Mouse (Mus musculus) kidney, embryonic 16.5 days (tissue): ENCODE measurements around the gene Car9. TPM values are rescaled to one million over a fixed set of nuclear protein-coding genes. Genes with fewer than 3 reads are reported as not detected.

ENCODE experiments used
- polyA plus RNA-seq: library from polyadenylated mRNA; unstranded; fragments of >200 nt; fragmentation: Nextera tagmentation; extraction: Ambion mirVana; gene quantifications from 2 replicates; pipeline ENCODE4 v1.2.1, GENCODE M21; 2015

Gene Car9
- polyA plus RNA-seq, 1 experiment from 2014 or later: 1.5 TPM

Other genes starting within 250 kb of the Car9 start
- gene Atp8b5, start 239.8 kb upstream of the Car9 start, polyA plus RNA-seq: 0.66 and 0.77 TPM in 2 replicates
- gene Rusc2, start 125.0 kb upstream of the Car9 start, polyA plus RNA-seq: 10.3 and 13.4 TPM in 2 replicates
- 0.30 and 0.50 TPM in 2 replicates for gene Fam166b, start 77.8 kb upstream of the Car9 start, polyA plus RNA-seq
- 3.0 and 3.5 TPM in 2 replicates for gene Tesk1, start 65.0 kb upstream of the Car9 start, polyA plus RNA-seq
- 3.3 and 4.1 TPM in 2 replicates for gene Cd72, start 52.3 kb upstream of the Car9 start, polyA plus RNA-seq
- not detected in 2 replicates for gene Sit1, start 23.2 kb upstream of the Car9 start, polyA plus RNA-seq
- gene Ccdc107, start 14.1 kb upstream of the Car9 start, polyA plus RNA-seq: 73.5 and 89.4 TPM in 2 replicates
- 45.3 and 47.7 TPM in 2 replicates for gene Arhgef39, start 7.3 kb upstream of the Car9 start, polyA plus RNA-seq
- gene Tpm2, start 16.8 kb downstream of the Car9 start, polyA plus RNA-seq: 233 and 312 TPM in 2 replicates
- gene Creb3, start 55.4 kb downstream of the Car9 start, polyA plus RNA-seq: 80.2 and 83.0 TPM in 2 replicates
- gene Tln1, start 55.7 kb downstream of the Car9 start, polyA plus RNA-seq: 66.5 and 69.1 TPM in 2 replicates
- gene Rgp1, start 71.7 kb downstream of the Car9 start, polyA plus RNA-seq: 32.3 and 33.0 TPM in 2 replicates
- gene Gba2, start 71.9 kb downstream of the Car9 start, polyA plus RNA-seq: 25.8 and 26.3 TPM in 2 replicates
- gene Msmp, start 77.5 kb downstream of the Car9 start, polyA plus RNA-seq: 0.89 and 3.1 TPM in 2 replicates
- 9.1 and 9.5 TPM in 2 replicates for gene Npr2, start 125.0 kb downstream of the Car9 start, polyA plus RNA-seq
- gene Spag8, start 146.6 kb downstream of the Car9 start, polyA plus RNA-seq: 1.4 TPM in 2 replicates
- 125 and 134 TPM in 2 replicates for gene Hint2, start 149.5 kb downstream of the Car9 start, polyA plus RNA-seq
- gene Tmem8b, start 162.0 kb downstream of the Car9 start, polyA plus RNA-seq: 2.8 and 4.7 TPM in 2 replicates
- 1.6 and 3.2 TPM in 2 replicates for gene Fam221b, start 162.2 kb downstream of the Car9 start, polyA plus RNA-seq
- not detected in 2 replicates for gene Olfr70, start 193.8 kb downstream of the Car9 start, polyA plus RNA-seq
- gene Olfr71, start 203.3 kb downstream of the Car9 start, polyA plus RNA-seq: not detected in 2 replicates
- gene Hrct1, start 220.2 kb downstream of the Car9 start, polyA plus RNA-seq: 1.1 and 1.3 TPM in 2 replicates
- 0.17 and 0.20 TPM in 2 replicates for gene Spaar, start 223.1 kb downstream of the Car9 start, polyA plus RNA-seq